Mouse (Mus musculus): ENCODE results near the gene Nt5c3. TPM values are rescaled to one million over a fixed set of nuclear protein-coding genes. Genes with fewer than 3 reads are reported as not detected.

Gene Nt5c3
- polyA plus RNA-seq, 2 experiments: 84.0 to 255 TPM

DNA sequence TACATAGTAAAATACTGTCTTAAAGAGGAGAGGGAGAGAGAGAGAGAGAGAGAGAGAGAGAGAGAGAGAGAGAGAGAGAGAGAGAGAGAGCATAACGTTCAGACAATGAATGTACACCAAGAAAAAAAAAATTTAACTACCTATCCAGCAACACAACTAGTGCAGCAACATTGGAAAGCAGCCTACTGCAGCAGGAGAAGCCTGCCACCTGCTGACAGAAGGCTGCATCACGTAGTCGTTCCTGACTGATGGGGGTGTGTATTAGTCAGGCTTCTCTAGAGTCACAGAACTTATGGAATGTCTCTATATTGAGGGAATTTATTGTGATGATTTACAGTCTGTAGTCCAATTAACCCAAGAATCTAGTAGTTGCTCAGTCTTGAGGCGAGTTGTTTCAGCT, 14.8 kb downstream of the Nt5c3 start:
- Histone ChIP-seq H3K36me3 (replicated peaks; ENCODE audit: control insufficient read depth, insufficient read depth, low read depth) (peaks cover 16% of the 10 kb centered on the region), H3K9ac (replicated peaks) (no peak overlapping the region; the same call in 1 of the 2 replicates), H3K4me3 (ENCODE audit: insufficient read depth in 1 of 2, low read depth in 2 of 2, low read length in 2 of 2) (no peak overlapping the region), H3K4me1 (replicated peaks; ENCODE audit: control insufficient read depth in 2 of 2, insufficient read depth in 2 of 2, low read length in 1 of 2) (peaks cover 81 to 88% of the 10 kb centered on the region in 2 experiments), H3K27me3 (ENCODE audit: control insufficient read depth, insufficient read depth, low read length) (no peaks in the 10 kb centered on the region), H3K9me3 (ENCODE audit: control insufficient read depth, low read length) (no peaks in the 10 kb centered on the region), H3K27ac (peak overlapping the region; percentile 53), H3K4me2 (ENCODE audit: low read depth) (peak overlapping the region; percentile 72)
- ATAC-seq (ENCODE audit: insufficient read depth) (peak; percentile 36), DNase-seq (ENCODE audit: low read depth in 3 of 3, low spot score in 3 of 3) (peak in 2 of 3 experiments; percentile 59 to 72)
- TF ChIP-seq EP300 (IDR thresholded peaks at IDR 0.05; ENCODE audit: low read depth) (no peak; the same call in 1 of the 2 replicates), CTCF (IDR thresholded peaks at IDR 0.05; ENCODE audit: low read depth) (peak; percentile 97)
- WGBS (ENCODE audit: insufficient replicate concordance): 7% methylated on average over 4 of the region's 4 CpGs

GRCm38 (mm10) chr6:56908397-56908796, 15.3 kb downstream of the Nt5c3 start:
- Histone ChIP-seq H3K36me3 (replicated peaks; ENCODE audit: control insufficient read depth, insufficient read depth, low read depth) (peaks cover 14% of the 10 kb centered on the region), H3K27ac (peak overlapping the region; percentile 27), H3K4me3 (ENCODE audit: insufficient read depth in 1 of 2, low read depth in 2 of 2, low read length in 2 of 2) (no peak overlapping the region), H3K27me3 (ENCODE audit: control insufficient read depth, insufficient read depth, low read length) (no peaks in the 10 kb centered on the region), H3K4me2 (ENCODE audit: low read depth) (peak overlapping the region; percentile 72; the same call in 1 of the 2 replicates), H3K9me3 (ENCODE audit: control insufficient read depth, low read length) (no peaks in the 10 kb centered on the region), H3K9ac (replicated peaks) (no peak overlapping the region), H3K4me1 (replicated peaks; ENCODE audit: control insufficient read depth in 2 of 2, insufficient read depth in 2 of 2, low read length in 1 of 2) (peaks cover 80 to 88% of the 10 kb centered on the region in 2 experiments)
- TF ChIP-seq EP300 (IDR thresholded peaks at IDR 0.05; ENCODE audit: low read depth) (no peak), CTCF (IDR thresholded peaks at IDR 0.05; ENCODE audit: low read depth) (no peak)
- 68% methylated on average over 2 of the region's 2 CpGs for WGBS (ENCODE audit: insufficient replicate concordance)
- ATAC-seq (ENCODE audit: insufficient read depth) (no peak), DNase-seq (ENCODE audit: low read depth in 3 of 3, low spot score in 3 of 3) (no peak)

DNA sequence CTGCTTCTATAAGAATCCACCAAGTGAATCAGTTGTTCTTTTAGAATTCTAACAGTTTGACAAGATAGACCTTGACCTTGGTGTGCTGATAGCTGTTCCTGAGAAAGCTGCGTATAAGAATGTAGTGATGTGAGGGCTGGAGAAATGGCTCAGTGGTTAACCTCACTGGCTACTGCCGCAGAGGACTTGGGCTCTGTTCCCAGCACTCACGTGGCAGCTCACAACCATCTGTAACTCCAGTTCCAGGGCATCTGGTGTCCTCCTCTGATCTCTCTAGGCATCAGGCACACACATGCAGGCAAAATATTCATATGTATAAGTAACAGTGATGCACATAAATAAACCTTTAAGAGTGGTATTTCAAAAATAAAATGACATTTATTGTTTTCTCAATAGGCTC, 15.8 kb downstream of the Nt5c3 start:
- Histone ChIP-seq H3K4me3 (ENCODE audit: insufficient read depth in 1 of 2, low read depth in 2 of 2, low read length in 2 of 2) (no peak overlapping the region), H3K9ac (replicated peaks) (no peak overlapping the region), H3K4me2 (ENCODE audit: low read depth) (no peak overlapping the region), H3K9me3 (ENCODE audit: control insufficient read depth, low read length) (no peaks in the 10 kb centered on the region), H3K36me3 (replicated peaks; ENCODE audit: control insufficient read depth, insufficient read depth, low read depth) (peaks cover 14% of the 10 kb centered on the region), H3K27me3 (ENCODE audit: control insufficient read depth, insufficient read depth, low read length) (no peaks in the 10 kb centered on the region), H3K27ac (no peak overlapping the region), H3K4me1 (replicated peaks; ENCODE audit: control insufficient read depth in 2 of 2, insufficient read depth in 2 of 2, low read length in 1 of 2) (peaks cover 79 to 88% of the 10 kb centered on the region in 2 experiments)
- ATAC-seq (ENCODE audit: insufficient read depth): no peak
- WGBS (ENCODE audit: insufficient replicate concordance): 89% methylated on average over 3 of the region's 3 CpGs
- TF ChIP-seq EP300 (IDR thresholded peaks at IDR 0.05; ENCODE audit: low read depth) (no peak), CTCF (IDR thresholded peaks at IDR 0.05; ENCODE audit: low read depth) (no peak)
- no peak for DNase-seq (ENCODE audit: low read depth in 3 of 3, low spot score in 3 of 3)

GRCm38 (mm10) chr6:56906121-56906846, 17.4 kb downstream of the Nt5c3 start:
- 55% methylated on average over 8 of the region's 8 CpGs for WGBS (ENCODE audit: insufficient replicate concordance)
- peaks cover 11% of the 10 kb centered on the region for H3K36me3 ChIP-seq (replicated peaks; ENCODE audit: control insufficient read depth, insufficient read depth, low read depth)
- no peaks in the 10 kb centered on the region for H3K9me3 ChIP-seq (ENCODE audit: control insufficient read depth, low read length)
- peak overlapping the region; percentile 91 for H3K27ac ChIP-seq
- H3K4me1 ChIP-seq (replicated peaks; ENCODE audit: control insufficient read depth in 2 of 2, insufficient read depth in 2 of 2, low read length in 1 of 2): peaks cover 77 to 92% of the 10 kb centered on the region in 2 experiments
- no peaks in the 10 kb centered on the region for H3K27me3 ChIP-seq (ENCODE audit: control insufficient read depth, insufficient read depth, low read length)
- TF ChIP-seq CTCF (IDR thresholded peaks at IDR 0.05; ENCODE audit: low read depth): no peak
- no peak for TF ChIP-seq EP300 (IDR thresholded peaks at IDR 0.05; ENCODE audit: low read depth)
- DNase-seq (ENCODE audit: low read depth in 3 of 3, low spot score in 3 of 3) (peak in 1 of 3 experiments; percentile 45), ATAC-seq (ENCODE audit: insufficient read depth) (no peak)
- no peak overlapping the region for H3K4me3 ChIP-seq (ENCODE audit: insufficient read depth in 1 of 2, low read depth in 2 of 2, low read length in 2 of 2)
- H3K4me2 ChIP-seq (ENCODE audit: low read depth): peak overlapping the region; percentile 44
- H3K9ac ChIP-seq (replicated peaks): peak overlapping the region; percentile 20; the same call in 1 of the 2 replicates

GRCm38 (mm10) chr6:56905486-56905885, 18.2 kb downstream of the Nt5c3 start:
- Histone ChIP-seq H3K4me3 (ENCODE audit: insufficient read depth in 1 of 2, low read depth in 2 of 2, low read length in 2 of 2) (no peak overlapping the region), H3K27ac (peak overlapping the region; percentile 91), H3K9ac (replicated peaks) (peak overlapping the region; percentile 25), H3K4me2 (ENCODE audit: low read depth) (peak overlapping the region; percentile 44), H3K36me3 (replicated peaks; ENCODE audit: control insufficient read depth, insufficient read depth, low read depth) (peaks cover 11% of the 10 kb centered on the region), H3K27me3 (ENCODE audit: control insufficient read depth, insufficient read depth, low read length) (no peaks in the 10 kb centered on the region), H3K4me1 (replicated peaks; ENCODE audit: control insufficient read depth in 2 of 2, insufficient read depth in 2 of 2, low read length in 1 of 2) (peaks cover 76 to 97% of the 10 kb centered on the region in 2 experiments), H3K9me3 (ENCODE audit: control insufficient read depth, low read length) (no peaks in the 10 kb centered on the region)
- ATAC-seq (ENCODE audit: insufficient read depth) (no peak), DNase-seq (ENCODE audit: low read depth in 3 of 3, low spot score in 3 of 3) (no peak)
- no peak for TF ChIP-seq EP300 (IDR thresholded peaks at IDR 0.05; ENCODE audit: low read depth)
- no peak for TF ChIP-seq CTCF (IDR thresholded peaks at IDR 0.05; ENCODE audit: low read depth)
- WGBS (ENCODE audit: insufficient replicate concordance): 76% methylated on average over 5 of the region's 5 CpGs

Measured in liver, embryonic 14.5 days (tissue).